Mouse (Mus musculus): ENCODE data around the gene Gm11042. TPM values are rescaled to one million over a fixed set of nuclear protein-coding genes. Genes with fewer than 3 reads are reported as not detected.

Gene Gm11042
- polyA plus RNA-seq, 1 experiment: not detected

- H3K36me3 ChIP-seq (ENCODE audit: control insufficient read depth, insufficient read depth, low read length): no peaks in the 10 kb centered on the region
- no peak for TF ChIP-seq POLR2A (IDR thresholded peaks at IDR 0.05; ENCODE audit: control insufficient read depth, extremely low read depth, insufficient read depth, low read length, poor library complexity)
- TF ChIP-seq CTCF (IDR thresholded peaks at IDR 0.05; ENCODE audit: borderline replicate concordance, control insufficient read depth, extremely low read depth, insufficient read depth, low read length, poor library complexity): no peak
- H3K27ac ChIP-seq (ENCODE audit: control insufficient read depth, insufficient read depth, low read length): no peak overlapping the region
- H3K27me3 ChIP-seq (ENCODE audit: control insufficient read depth, insufficient read depth, low read length): no peaks in the 10 kb centered on the region
- H3K4me3 ChIP-seq (ENCODE audit: control insufficient read depth, insufficient read depth, low read length): no peak overlapping the region
- H3K4me1 ChIP-seq (replicated peaks; ENCODE audit: control insufficient read depth, insufficient read depth, low read length): no peaks in the 10 kb centered on the region
- 95% methylated on average over 2 of the region's 2 CpGs for WGBS
- no peak for DNase-seq
These were observed 23.9 kb upstream of the Gm11042 start for GRCm38 (mm10) chr12:74340070-74340469.

GRCm38 (mm10) chr12:74333706-74334105 lies 17.5 kb upstream of the Gm11042 start:
- Histone ChIP-seq H3K27me3 (ENCODE audit: control insufficient read depth, insufficient read depth, low read length) (no peaks in the 10 kb centered on the region), H3K4me1 (replicated peaks; ENCODE audit: control insufficient read depth, insufficient read depth, low read length) (no peaks in the 10 kb centered on the region), H3K27ac (ENCODE audit: control insufficient read depth, insufficient read depth, low read length) (no peak overlapping the region), H3K36me3 (ENCODE audit: control insufficient read depth, insufficient read depth, low read length) (no peaks in the 10 kb centered on the region), H3K4me3 (ENCODE audit: control insufficient read depth, insufficient read depth, low read length) (no peak overlapping the region)
- no peak for TF ChIP-seq POLR2A (IDR thresholded peaks at IDR 0.05; ENCODE audit: control insufficient read depth, extremely low read depth, insufficient read depth, low read length, poor library complexity)
- no peak for TF ChIP-seq CTCF (IDR thresholded peaks at IDR 0.05; ENCODE audit: borderline replicate concordance, control insufficient read depth, extremely low read depth, insufficient read depth, low read length, poor library complexity)
- 97% methylated on average over 6 of the region's 6 CpGs for WGBS
- no peak for DNase-seq

DNA sequence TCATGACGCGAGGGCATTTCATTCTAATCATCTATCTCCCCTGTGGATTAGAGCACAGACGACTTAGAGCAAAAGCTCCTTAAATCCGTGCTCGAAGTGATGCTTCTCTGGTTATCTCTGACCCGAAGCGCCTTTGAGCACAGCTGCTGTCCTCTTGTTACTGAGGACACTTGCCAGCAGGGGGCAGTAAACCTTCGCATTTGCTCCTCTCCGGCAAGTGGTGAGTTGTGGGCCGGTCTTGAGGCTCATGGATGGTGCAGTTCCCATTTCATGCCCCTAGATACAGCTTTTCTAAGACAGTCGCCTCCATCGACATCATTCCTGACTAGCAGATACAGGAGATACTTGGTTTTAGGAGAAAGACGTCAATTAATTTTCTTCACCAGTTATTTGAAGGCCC lies 16.8 kb upstream of the Gm11042 start:
- H3K4me1 ChIP-seq (replicated peaks; ENCODE audit: control insufficient read depth, insufficient read depth, low read length): no peaks in the 10 kb centered on the region
- H3K4me3 ChIP-seq (ENCODE audit: control insufficient read depth, insufficient read depth, low read length): no peak overlapping the region
- no peak overlapping the region for H3K27ac ChIP-seq (ENCODE audit: control insufficient read depth, insufficient read depth, low read length)
- TF ChIP-seq POLR2A (IDR thresholded peaks at IDR 0.05; ENCODE audit: control insufficient read depth, extremely low read depth, insufficient read depth, low read length, poor library complexity) (no peak), CTCF (IDR thresholded peaks at IDR 0.05; ENCODE audit: borderline replicate concordance, control insufficient read depth, extremely low read depth, insufficient read depth, low read length, poor library complexity) (peak; percentile 70; the same call in 1 of the 2 replicates)
- 24% methylated on average over 13 of the region's 13 CpGs for WGBS
- H3K27me3 ChIP-seq (ENCODE audit: control insufficient read depth, insufficient read depth, low read length): no peaks in the 10 kb centered on the region
- peak; percentile 63 for DNase-seq
- no peaks in the 10 kb centered on the region for H3K36me3 ChIP-seq (ENCODE audit: control insufficient read depth, insufficient read depth, low read length)

DNA sequence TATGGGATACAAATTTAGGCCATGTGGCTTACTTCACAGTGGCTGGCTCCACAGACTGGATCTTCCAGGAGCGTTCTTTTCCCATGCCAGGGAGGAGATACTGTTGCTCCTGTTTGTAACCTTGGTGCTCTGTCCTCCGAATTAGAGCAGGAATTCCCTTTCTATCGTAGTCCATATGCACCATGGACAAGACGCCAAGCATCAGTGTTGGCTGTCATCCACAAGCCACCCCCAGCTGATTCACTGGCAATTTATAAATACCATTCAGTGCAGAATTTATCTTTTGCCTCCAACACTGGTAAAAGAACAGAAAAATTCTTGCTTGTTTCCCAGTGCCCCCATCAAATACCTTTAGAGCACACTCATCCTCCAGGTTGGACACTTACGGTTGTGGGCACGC lies 13.6 kb upstream of the Gm11042 start:
- DNase-seq: no peak
- no peak overlapping the region for H3K4me3 ChIP-seq (ENCODE audit: control insufficient read depth, insufficient read depth, low read length)
- TF ChIP-seq POLR2A (IDR thresholded peaks at IDR 0.05; ENCODE audit: control insufficient read depth, extremely low read depth, insufficient read depth, low read length, poor library complexity) (no peak), CTCF (IDR thresholded peaks at IDR 0.05; ENCODE audit: borderline replicate concordance, control insufficient read depth, extremely low read depth, insufficient read depth, low read length, poor library complexity) (no peak)
- no peaks in the 10 kb centered on the region for H3K27me3 ChIP-seq (ENCODE audit: control insufficient read depth, insufficient read depth, low read length)
- H3K4me1 ChIP-seq (replicated peaks; ENCODE audit: control insufficient read depth, insufficient read depth, low read length): no peaks in the 10 kb centered on the region; the same call in 1 of the 2 replicates
- H3K36me3 ChIP-seq (ENCODE audit: control insufficient read depth, insufficient read depth, low read length): no peaks in the 10 kb centered on the region
- WGBS: 94% methylated on average over 6 of the region's 6 CpGs
- no peak overlapping the region for H3K27ac ChIP-seq (ENCODE audit: control insufficient read depth, insufficient read depth, low read length)

- Histone ChIP-seq H3K4me1 (replicated peaks; ENCODE audit: control insufficient read depth, insufficient read depth, low read length) (no peaks in the 10 kb centered on the region; the same call in 1 of the 2 replicates), H3K36me3 (ENCODE audit: control insufficient read depth, insufficient read depth, low read length) (no peaks in the 10 kb centered on the region), H3K4me3 (ENCODE audit: control insufficient read depth, insufficient read depth, low read length) (no peak overlapping the region), H3K27ac (ENCODE audit: control insufficient read depth, insufficient read depth, low read length) (no peak overlapping the region), H3K27me3 (ENCODE audit: control insufficient read depth, insufficient read depth, low read length) (no peaks in the 10 kb centered on the region)
- WGBS: 85% methylated on average over 3 of the region's 3 CpGs
- DNase-seq: no peak
- TF ChIP-seq POLR2A (IDR thresholded peaks at IDR 0.05; ENCODE audit: control insufficient read depth, extremely low read depth, insufficient read depth, low read length, poor library complexity) (no peak), CTCF (IDR thresholded peaks at IDR 0.05; ENCODE audit: borderline replicate concordance, control insufficient read depth, extremely low read depth, insufficient read depth, low read length, poor library complexity) (no peak)
These were observed 10.4 kb upstream of the Gm11042 start for GRCm38 (mm10) chr12:74326644-74327043.

DNA sequence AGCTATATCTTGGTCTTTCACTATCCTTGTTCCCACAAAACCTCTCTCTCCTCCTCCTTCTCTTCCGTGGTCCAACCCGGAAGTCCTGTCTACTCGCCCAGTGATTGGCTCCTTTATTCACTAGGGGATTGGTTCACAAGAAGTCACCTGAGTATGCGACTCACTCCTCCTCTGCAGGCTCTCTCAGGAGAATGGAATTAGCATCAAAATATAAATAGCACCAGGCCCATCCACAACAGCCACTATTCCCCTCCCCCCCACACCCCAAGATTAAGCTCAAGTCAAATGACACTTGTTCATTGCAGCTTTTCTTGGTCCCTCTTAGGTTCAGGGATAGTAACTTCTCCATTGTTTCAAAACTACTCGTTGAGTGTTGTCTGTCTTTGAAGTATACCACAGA lies 5.8 kb upstream of the Gm11042 start:
- TF ChIP-seq POLR2A (IDR thresholded peaks at IDR 0.05; ENCODE audit: control insufficient read depth, extremely low read depth, insufficient read depth, low read length, poor library complexity): no peak
- TF ChIP-seq CTCF (IDR thresholded peaks at IDR 0.05; ENCODE audit: borderline replicate concordance, control insufficient read depth, extremely low read depth, insufficient read depth, low read length, poor library complexity): no peak
- H3K4me1 ChIP-seq (replicated peaks; ENCODE audit: control insufficient read depth, insufficient read depth, low read length): peaks cover 2% of the 10 kb centered on the region
- H3K4me3 ChIP-seq (ENCODE audit: control insufficient read depth, insufficient read depth, low read length): no peak overlapping the region
- no peaks in the 10 kb centered on the region for H3K36me3 ChIP-seq (ENCODE audit: control insufficient read depth, insufficient read depth, low read length)
- no peaks in the 10 kb centered on the region for H3K27me3 ChIP-seq (ENCODE audit: control insufficient read depth, insufficient read depth, low read length)
- no peak for DNase-seq
- no peak overlapping the region for H3K27ac ChIP-seq (ENCODE audit: control insufficient read depth, insufficient read depth, low read length)
- 88% methylated on average over 5 of the region's 5 CpGs for WGBS

DNA sequence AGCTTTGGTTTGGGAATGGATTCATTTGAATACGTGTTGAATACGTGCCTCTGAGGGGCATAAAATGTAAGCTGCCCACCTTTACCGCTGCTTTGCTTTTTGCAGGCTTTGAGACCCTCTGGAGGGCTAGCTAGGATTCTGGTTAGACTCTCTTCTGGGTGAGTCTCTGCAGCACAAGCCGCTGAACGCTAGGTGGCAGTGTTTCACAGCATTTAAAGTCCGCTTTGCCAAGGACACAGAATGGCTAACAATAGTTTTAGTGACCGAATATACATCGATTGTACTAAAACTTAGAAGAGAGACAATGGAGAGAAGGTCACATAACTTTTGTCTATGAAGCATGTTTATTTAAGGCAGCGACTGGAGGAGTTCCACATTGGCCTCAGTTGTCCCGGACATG lies 4.1 kb upstream of the Gm11042 start:
- Histone ChIP-seq H3K27me3 (ENCODE audit: control insufficient read depth, insufficient read depth, low read length) (no peaks in the 10 kb centered on the region), H3K27ac (ENCODE audit: control insufficient read depth, insufficient read depth, low read length) (no peak overlapping the region), H3K4me3 (ENCODE audit: control insufficient read depth, insufficient read depth, low read length) (no peak overlapping the region), H3K36me3 (ENCODE audit: control insufficient read depth, insufficient read depth, low read length) (no peaks in the 10 kb centered on the region), H3K4me1 (replicated peaks; ENCODE audit: control insufficient read depth, insufficient read depth, low read length) (peaks cover 2% of the 10 kb centered on the region)
- WGBS: 12% methylated on average over 10 of the region's 10 CpGs
- TF ChIP-seq POLR2A (IDR thresholded peaks at IDR 0.05; ENCODE audit: control insufficient read depth, extremely low read depth, insufficient read depth, low read length, poor library complexity) (no peak), CTCF (IDR thresholded peaks at IDR 0.05; ENCODE audit: borderline replicate concordance, control insufficient read depth, extremely low read depth, insufficient read depth, low read length, poor library complexity) (peak; percentile 35; the same call in 1 of the 2 replicates)
- DNase-seq: peak; percentile 63
